Mouse (Mus musculus) bone marrow macrophage, adult 2 months (primary cell): ENCODE measurements at regions not wholly inside any gene's neighbourhood (a gene's known extent, or its start where the extent isn't known, plus 50 kb on each side); places are given as distances from the start of the nearest gene placed in this dataset.

Experiments
- H3K27ac ChIP-seq: 2 replicates; pipeline ENCODE4 v1.5.1; 2012; ENCODE audit warnings: low read depth, low read length; ENCODE audit not compliant: insufficient read depth
- H3K4me1 ChIP-seq: 2 replicates; pipeline ENCODE4 v1.6.1; 2012; ENCODE audit warnings: low read length; ENCODE audit not compliant: control insufficient read depth, insufficient read depth
- H3K4me3 ChIP-seq: 2 replicates; pipeline ENCODE4 v1.5.1; 2012; ENCODE audit warnings: mild to moderate bottlenecking, low read length, moderate library complexity; ENCODE audit not compliant: insufficient read depth
- CTCF ChIP-seq: IDR thresholded peaks from 2 replicates; pipeline ENCODE4 v1.5.1; 2012; ENCODE audit warnings: low read depth, mild to moderate bottlenecking, low read length, moderate library complexity
- POLR2A ChIP-seq: IDR thresholded peaks from 2 replicates; pipeline ENCODE4 v1.6.1; 2012; ENCODE audit warnings: mild to moderate bottlenecking, low read depth, low read length, borderline replicate concordance

- H3K27ac ChIP-seq = no peak overlapping the region
- H3K4me3 ChIP-seq = no peak overlapping the region
- TF ChIP-seq POLR2A = no peak
- TF ChIP-seq CTCF = no peak
- no peaks in the 10 kb centered on the region for H3K4me1 ChIP-seq
Measured at GRCm38 (mm10) chr14:105544066-105544465, 285.7 kb downstream of the Ndfip2 start.

DNA sequence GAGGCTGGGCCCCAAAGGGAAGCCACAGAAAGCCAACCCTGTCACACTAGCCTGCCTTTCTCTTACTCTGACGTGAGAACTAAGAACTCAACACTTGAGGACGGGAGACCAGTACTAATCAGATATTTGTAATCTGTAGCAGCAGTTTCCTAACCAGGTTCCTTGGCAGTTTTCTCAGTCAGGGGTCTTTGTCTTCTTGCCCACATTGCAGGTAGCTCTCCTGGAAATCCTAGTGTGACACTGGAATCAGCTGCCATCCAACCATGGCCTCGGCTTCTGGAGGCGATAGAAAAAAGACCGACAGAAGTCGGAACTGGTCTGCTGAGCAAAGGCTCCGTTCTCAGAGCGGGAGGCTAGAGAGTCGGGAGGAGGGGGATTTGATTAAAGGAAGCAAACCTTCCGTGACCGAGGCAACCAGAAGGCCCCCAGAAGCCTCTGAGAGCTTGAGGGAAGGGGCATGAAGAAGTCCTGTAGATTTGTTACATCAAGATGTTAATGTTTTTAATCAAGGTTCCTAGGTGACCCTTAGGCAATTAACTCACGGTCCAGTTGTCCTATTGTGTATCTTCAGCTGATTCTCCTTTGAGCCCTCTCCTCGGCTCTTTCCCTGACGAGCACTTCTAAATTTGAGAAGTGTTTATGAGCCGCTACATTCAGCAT lies 284.2 kb downstream of the Ndfip2 start:
- no peaks in the 10 kb centered on the region for H3K4me1 ChIP-seq
- no peak overlapping the region for H3K27ac ChIP-seq
- TF ChIP-seq POLR2A (no peak), CTCF (no peak)
- H3K4me3 ChIP-seq = no peak overlapping the region

DNA sequence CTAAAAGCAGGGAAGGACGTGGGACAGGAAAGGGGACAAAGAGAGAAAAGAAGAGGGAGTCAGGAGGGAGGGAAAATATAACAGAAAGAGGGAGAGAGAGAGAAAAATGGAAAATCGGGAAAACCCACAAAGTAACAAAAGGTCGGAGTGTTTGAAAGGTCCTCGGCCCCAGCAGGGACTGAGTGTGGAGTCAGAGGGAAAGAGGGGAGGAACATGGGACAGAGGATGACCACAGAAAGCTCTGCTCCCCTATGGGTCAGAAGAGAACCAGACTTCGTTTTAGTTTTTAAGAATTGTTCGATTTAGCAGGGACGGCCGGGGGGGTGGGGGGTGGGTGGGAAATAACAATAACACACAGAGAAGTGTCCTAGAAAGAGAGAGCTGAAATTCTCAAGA lies 283.7 kb downstream of the Ndfip2 start:
- no peak overlapping the region for H3K4me3 ChIP-seq
- no peak for TF ChIP-seq CTCF
- no peak for TF ChIP-seq POLR2A
- H3K27ac ChIP-seq = no peak overlapping the region
- no peaks in the 10 kb centered on the region for H3K4me1 ChIP-seq

DNA sequence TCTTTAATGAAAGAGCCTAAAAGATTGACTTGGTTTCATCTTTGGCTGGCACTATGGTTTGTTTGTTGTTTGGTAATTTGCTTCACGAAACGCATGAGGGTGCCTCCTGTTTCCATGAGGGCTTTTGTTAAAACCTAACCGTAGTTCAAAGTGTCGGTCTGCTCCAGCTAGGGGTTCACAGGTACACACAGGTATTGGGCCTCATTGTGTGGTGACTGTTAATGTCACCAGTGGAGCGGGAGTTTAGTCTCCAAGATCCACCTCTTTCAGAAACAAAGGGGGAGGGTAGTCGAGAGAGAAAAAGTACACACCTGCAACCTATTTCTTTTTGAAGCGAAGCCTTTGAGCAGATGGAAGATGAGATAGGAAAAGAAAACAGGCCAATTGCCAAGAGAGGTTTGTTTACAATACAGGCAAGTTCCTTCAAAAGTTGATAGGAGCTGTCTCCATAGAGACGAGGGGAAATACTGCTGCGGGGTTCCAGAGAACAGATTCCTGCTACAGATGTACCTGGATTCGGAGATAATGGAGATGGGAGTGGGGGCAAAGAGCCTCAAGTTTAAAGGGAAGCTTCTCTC lies 273.9 kb downstream of the Ndfip2 start:
- Histone ChIP-seq H3K4me1 (no peaks in the 10 kb centered on the region), H3K4me3 (no peak overlapping the region), H3K27ac (no peak overlapping the region)
- TF ChIP-seq POLR2A (no peak), CTCF (no peak)

DNA sequence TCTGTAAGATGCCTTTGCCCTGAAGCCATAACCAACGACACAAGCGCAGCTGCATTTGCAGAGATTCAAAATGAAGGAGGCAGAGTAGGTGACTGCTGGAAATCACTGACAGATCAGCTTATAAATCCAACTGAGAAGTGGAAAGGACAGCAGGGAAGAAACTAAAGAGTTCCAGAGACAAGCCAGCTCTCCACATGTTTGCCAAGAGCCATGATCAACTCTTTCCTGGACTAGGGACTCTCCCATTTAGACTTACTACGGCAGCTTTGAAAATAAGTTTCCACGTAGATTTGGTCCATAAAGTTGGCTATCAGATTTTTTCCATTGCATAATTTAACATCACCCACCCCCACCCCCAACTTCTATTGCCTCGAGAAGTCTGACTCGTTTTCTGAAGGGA lies 269.7 kb downstream of the Ndfip2 start:
- no peaks in the 10 kb centered on the region for H3K4me1 ChIP-seq
- no peak overlapping the region for H3K4me3 ChIP-seq
- no peak for TF ChIP-seq CTCF
- TF ChIP-seq POLR2A = no peak
- H3K27ac ChIP-seq = no peak overlapping the region

- H3K4me1 ChIP-seq = no peaks in the 10 kb centered on the region
- H3K4me3 ChIP-seq = no peak overlapping the region
- no peak overlapping the region for H3K27ac ChIP-seq
- TF ChIP-seq POLR2A (no peak), CTCF (no peak)
Measured at GRCm38 (mm10) chr14:105523849-105524248, 265.5 kb downstream of the Ndfip2 start.

- H3K4me1 ChIP-seq = no peaks in the 10 kb centered on the region
- no peak overlapping the region for H3K4me3 ChIP-seq
- TF ChIP-seq POLR2A (no peak), CTCF (no peak)
- no peak overlapping the region for H3K27ac ChIP-seq
Measured at GRCm38 (mm10) chr14:105522279-105522678, 263.9 kb downstream of the Ndfip2 start.

DNA sequence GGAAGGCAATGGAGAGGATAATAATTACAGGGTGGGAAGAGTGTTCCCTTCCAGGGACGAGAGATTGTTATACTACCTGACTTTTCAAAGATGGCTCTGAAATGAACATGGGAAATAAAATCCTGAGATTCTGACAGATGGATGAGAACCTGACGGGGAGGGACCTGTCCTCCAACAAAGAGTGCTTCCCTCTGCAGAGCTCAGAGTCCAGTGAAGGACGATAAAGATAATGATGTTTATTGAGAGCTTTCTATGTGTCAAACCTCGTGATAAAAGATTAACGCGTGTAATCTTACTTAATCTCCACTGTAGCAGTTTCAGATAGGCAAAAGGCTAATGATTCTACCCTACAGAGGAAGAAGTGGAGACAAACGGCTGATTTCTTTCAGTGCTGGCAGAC lies 260.3 kb downstream of the Ndfip2 start:
- TF ChIP-seq CTCF (no peak), POLR2A (no peak)
- no peaks in the 10 kb centered on the region for H3K4me1 ChIP-seq
- no peak overlapping the region for H3K4me3 ChIP-seq
- no peak overlapping the region for H3K27ac ChIP-seq

DNA sequence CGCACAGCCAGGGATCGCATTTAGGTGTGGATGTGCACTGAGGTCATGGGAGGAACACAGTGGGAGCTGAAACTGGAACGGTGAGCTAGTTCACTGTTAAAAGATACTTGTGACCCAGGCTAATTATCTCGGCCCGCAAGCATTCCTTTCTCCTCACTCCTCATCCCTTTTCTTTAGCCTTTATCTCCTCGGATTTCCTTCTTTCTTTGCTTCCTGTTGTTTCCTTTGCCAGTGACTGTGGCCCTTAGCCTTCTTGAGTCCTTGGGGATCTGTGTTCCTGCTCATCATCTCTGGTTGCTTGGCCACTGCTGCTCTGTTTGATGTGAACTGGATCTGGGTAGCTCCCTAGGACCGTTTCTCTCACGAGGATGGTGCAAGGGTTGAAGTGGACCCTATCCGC lies 256.0 kb downstream of the Ndfip2 start:
- no peaks in the 10 kb centered on the region for H3K4me1 ChIP-seq
- TF ChIP-seq CTCF = no peak
- TF ChIP-seq POLR2A = no peak
- no peak overlapping the region for H3K27ac ChIP-seq
- no peak overlapping the region for H3K4me3 ChIP-seq

DNA sequence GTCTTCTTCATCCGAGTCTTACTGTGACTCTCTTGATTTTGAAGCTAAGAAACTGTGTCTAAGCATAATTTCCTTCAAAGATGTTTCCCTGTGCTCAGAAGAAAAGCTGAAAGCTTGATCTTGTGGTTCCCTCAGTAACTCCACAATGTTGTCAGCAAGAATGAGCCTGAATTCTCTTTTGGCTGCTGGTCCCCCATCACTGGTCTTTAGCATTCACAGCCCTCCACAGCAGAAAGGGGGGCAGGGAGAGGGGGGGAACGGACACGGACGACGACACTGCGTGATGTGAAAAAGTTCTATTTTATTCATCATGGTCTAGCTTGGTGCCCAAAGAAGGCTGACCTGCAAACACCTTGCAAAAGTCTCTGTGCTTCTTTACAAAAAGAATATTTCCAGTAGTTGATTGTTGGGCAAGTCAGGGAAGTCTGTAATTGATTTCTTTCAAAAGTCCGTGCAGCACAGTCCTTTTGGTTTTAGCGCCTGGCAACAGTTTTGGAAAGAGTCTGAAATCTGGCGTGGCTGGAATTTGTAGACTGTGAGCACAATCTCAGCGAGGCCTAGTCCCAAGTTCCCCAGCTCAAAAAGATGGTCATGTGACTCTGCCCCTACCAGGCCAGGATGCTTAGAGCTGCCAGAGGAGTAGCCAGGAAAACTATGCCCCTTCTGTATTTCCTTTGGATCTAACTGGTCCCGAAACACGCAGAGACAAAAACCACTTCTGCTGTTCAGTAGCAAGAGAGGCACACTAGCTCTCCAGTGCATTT lies 254.7 kb downstream of the Ndfip2 start:
- no peak for TF ChIP-seq POLR2A
- no peak for TF ChIP-seq CTCF
- no peak overlapping the region for H3K27ac ChIP-seq
- H3K4me3 ChIP-seq = no peak overlapping the region
- H3K4me1 ChIP-seq = no peaks in the 10 kb centered on the region
